Mouse (Mus musculus) midbrain, embryonic 13.5 days (tissue): ENCODE data around the gene Cnnm2. TPM values are rescaled to one million over a fixed set of nuclear protein-coding genes. Genes with fewer than 3 reads are reported as not detected.

ENCODE experiments used
- ATAC-seq: fragments of 200-750 bp; cut with Nextera tagmentation; 2 replicates; pipeline ENCODE4 v1.8.0; 2017; ENCODE audit warnings: mild to moderate bottlenecking, moderate TSS enrichment, moderate library complexity
- H3K27ac ChIP-seq: fragments of 300-500 bp; sonication (generic); 2 replicates; pipeline ENCODE4 v1.5.1; 2015; ENCODE audit warnings: inconsistent platforms, mild to moderate bottlenecking, moderate library complexity
- H3K27me3 ChIP-seq: fragments of 300-500 bp; sonication (generic); 2 replicates; pipeline ENCODE4 v1.6.1; 2015; ENCODE audit warnings: mild to moderate bottlenecking, inconsistent platforms
- H3K36me3 ChIP-seq: fragments of 300-500 bp; sonication (generic); 2 replicates; pipeline ENCODE4 v1.6.1; 2015; ENCODE audit warnings: mild to moderate bottlenecking, inconsistent platforms
- H3K4me1 ChIP-seq: fragments of 300-500 bp; sonication (generic); replicated peaks from 2 replicates; pipeline ENCODE4 v1.6.1; 2015; ENCODE audit warnings: inconsistent platforms
- H3K4me2 ChIP-seq: fragments of 300-500 bp; sonication (generic); replicated peaks from 2 replicates; pipeline ENCODE4 v1.6.1; 2015; ENCODE audit warnings: moderate library complexity, mild to moderate bottlenecking, inconsistent platforms
- H3K4me3 ChIP-seq: fragments of 300-500 bp; sonication (generic); replicated peaks from 2 replicates; pipeline ENCODE4 v1.5.1; 2015; ENCODE audit warnings: mild to moderate bottlenecking, inconsistent platforms
- H3K9ac ChIP-seq: fragments of 300-500 bp; sonication (generic); replicated peaks from 2 replicates; pipeline ENCODE4 v1.6.1; 2015; ENCODE audit warnings: mild to moderate bottlenecking, inconsistent platforms
- H3K9me3 ChIP-seq: fragments of 300-500 bp; sonication (generic); 2 replicates; pipeline ENCODE4 v1.6.1; 2016; ENCODE audit warnings: mild to moderate bottlenecking, inconsistent platforms
- WGBS: fragments of 180-500 bp; shearing (Covaris S2); methylation state at CpG from one replicate; pipeline ENCODE4 v1.1.7; 2015; 5-methylcytosine and 5-hydroxymethylcytosine counted together
- polyA plus RNA-seq: library from polyadenylated mRNA; unstranded; fragments of >200 nt; fragmentation: Nextera tagmentation; extraction: Ambion mirVana; gene quantifications from 2 replicates; pipeline ENCODE4 v1.2.1, GENCODE M21; 2015

The Cnnm2 gene
- polyA plus RNA-seq, 1 experiment from 2014 or later, result 7.5 TPM

DNA sequence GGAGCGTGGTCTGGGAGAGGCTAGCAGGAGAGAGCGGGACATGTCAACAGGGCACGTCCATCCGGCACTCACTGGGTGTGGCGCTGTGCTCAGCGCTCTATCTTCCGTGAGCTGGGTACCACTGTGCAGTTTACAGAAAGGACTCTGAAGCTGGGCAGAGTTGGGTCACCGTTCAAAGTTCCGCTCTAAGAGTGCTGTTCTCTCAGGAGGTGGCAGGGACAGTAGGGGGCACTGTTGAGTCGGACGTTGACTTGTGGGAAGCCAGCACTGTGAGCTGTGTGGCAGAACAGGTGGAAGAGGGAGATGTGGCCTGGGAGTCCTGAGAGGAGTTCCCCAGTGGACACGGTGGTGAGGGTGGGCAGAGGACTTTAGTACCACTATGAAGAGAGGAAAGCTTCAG, 114.4 kb downstream of the Cnnm2 start:
- no peaks in the 10 kb centered on the region for H3K4me1 ChIP-seq
- no peaks in the 10 kb centered on the region for H3K9me3 ChIP-seq
- H3K4me2 ChIP-seq, result no peak overlapping the region
- no peak overlapping the region for H3K9ac ChIP-seq
- H3K27me3 ChIP-seq, result no peaks in the 10 kb centered on the region
- H3K4me3 ChIP-seq, result no peak overlapping the region
- peaks cover 15% of the 10 kb centered on the region; the same call in 1 of the 2 replicates for H3K36me3 ChIP-seq
- 38% methylated on average over 12 of the region's 12 CpGs for WGBS
- peak; percentile 60 for ATAC-seq
- no peak overlapping the region for H3K27ac ChIP-seq

DNA sequence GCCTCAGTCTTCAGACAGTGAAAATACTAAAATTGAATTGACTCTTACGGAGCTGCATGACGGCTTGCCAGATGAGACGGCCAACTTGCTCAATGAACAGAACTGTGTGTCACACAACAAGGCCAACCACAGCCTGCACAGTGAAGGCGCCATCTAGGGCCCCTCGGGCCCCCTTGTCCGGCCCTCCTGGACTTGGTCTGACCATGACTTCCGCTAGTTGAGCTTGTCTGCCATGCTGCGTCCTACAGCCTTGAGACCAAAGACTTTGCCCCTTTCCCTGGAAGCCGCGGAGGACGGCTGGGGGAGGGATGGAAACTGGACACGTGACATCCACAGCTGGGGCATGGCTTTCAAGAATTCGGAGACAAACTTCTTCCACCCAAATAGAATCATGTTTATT, 116.5 kb downstream of the Cnnm2 start:
- H3K27me3 ChIP-seq, result no peaks in the 10 kb centered on the region
- no peak overlapping the region for H3K4me2 ChIP-seq
- no peak for ATAC-seq
- H3K4me3 ChIP-seq, result no peak overlapping the region
- H3K36me3 ChIP-seq, result peaks cover 32% of the 10 kb centered on the region
- 86% methylated on average over 13 of the region's 13 CpGs for WGBS
- H3K27ac ChIP-seq, result no peak overlapping the region
- H3K4me1 ChIP-seq, result no peaks in the 10 kb centered on the region
- H3K9ac ChIP-seq, result no peak overlapping the region
- no peaks in the 10 kb centered on the region for H3K9me3 ChIP-seq

DNA sequence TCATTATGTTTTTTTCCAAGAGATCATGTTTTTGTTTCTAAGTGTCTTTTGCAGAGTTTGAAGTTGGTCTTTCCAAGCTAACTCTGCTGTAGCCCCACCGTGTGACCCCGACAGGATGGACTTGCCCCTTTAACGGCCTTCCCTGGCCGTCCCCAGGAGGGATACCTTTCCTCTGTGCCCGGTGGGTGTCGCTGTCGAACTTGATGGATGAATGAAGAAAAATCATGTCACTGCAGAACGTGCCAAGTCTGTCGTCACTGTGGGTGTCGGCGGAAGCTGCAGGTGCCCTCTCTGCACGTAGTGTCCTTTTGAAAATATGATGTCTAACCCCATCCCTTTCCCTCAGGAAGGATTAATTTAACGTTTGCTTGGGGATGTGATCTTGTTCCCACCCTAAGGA, 117.0 kb downstream of the Cnnm2 start:
- WGBS, result 59% methylated on average over 13 of the region's 13 CpGs
- no peaks in the 10 kb centered on the region for H3K9me3 ChIP-seq
- peaks cover 34% of the 10 kb centered on the region for H3K36me3 ChIP-seq
- H3K4me2 ChIP-seq, result no peak overlapping the region
- no peaks in the 10 kb centered on the region for H3K27me3 ChIP-seq
- no peak overlapping the region for H3K4me3 ChIP-seq
- no peak for ATAC-seq
- no peak overlapping the region for H3K27ac ChIP-seq
- no peaks in the 10 kb centered on the region for H3K4me1 ChIP-seq
- no peak overlapping the region for H3K9ac ChIP-seq

DNA sequence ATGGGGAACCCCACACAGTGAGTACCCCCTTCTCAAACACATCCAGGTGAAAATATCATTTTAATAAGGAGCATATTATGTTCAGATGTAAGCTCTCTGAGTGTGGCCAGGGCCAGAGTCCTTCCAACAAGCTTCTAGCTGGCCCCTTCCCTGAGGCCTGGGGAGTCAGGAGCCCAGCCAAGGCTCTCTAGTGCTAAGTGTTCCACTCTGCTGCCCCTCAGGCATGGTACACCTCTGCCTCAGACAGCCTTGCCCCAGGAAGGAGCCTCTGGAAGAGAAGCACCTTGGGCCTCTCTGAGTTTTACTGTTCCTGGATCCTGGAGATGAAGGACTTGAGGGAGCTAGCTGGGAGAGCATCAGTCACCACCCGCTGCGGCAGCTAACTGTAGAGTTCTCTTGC, 118.5 kb downstream of the Cnnm2 start:
- Histone ChIP-seq H3K36me3 (peaks cover 50% of the 10 kb centered on the region), H3K4me1 (no peaks in the 10 kb centered on the region)

DNA sequence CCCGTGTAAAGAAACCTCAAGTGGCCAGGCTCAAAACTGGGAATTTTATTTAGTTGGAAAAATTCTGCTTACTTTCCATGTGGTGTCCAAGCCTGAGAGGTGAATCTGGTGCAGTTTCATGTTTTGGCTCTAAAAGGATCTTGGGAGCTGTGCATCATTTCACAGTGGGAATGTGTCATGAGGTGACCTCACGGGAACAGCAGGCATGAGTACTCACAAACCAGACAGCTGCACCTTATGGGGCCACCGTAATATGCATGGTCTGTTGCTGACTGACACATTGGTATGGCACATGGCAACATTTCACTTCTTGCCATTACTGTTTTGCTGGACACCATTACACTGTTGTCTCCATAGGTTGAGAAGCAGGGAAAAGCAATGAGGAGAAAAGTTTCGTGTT, 124.0 kb downstream of the Cnnm2 start:
- WGBS, result 95% methylated on average over 4 of the region's 4 CpGs
- Histone ChIP-seq H3K4me1 (no peaks in the 10 kb centered on the region), H3K27ac (no peak overlapping the region), H3K9ac (no peak overlapping the region), H3K36me3 (peaks cover 78% of the 10 kb centered on the region), H3K9me3 (no peaks in the 10 kb centered on the region), H3K27me3 (no peaks in the 10 kb centered on the region), H3K4me2 (no peak overlapping the region), H3K4me3 (no peak overlapping the region)
- ATAC-seq, result no peak

More for the DNA sequence above, 118.5 kb downstream of the Cnnm2 start:
- H3K27ac ChIP-seq, result no peak overlapping the region
- H3K9ac ChIP-seq, result no peak overlapping the region
- no peaks in the 10 kb centered on the region for H3K9me3 ChIP-seq
- WGBS, result 92% methylated on average over 2 of the region's 2 CpGs
- H3K4me3 ChIP-seq, result no peak overlapping the region
- no peaks in the 10 kb centered on the region for H3K27me3 ChIP-seq
- ATAC-seq, result no peak
- H3K4me2 ChIP-seq, result no peak overlapping the region

DNA sequence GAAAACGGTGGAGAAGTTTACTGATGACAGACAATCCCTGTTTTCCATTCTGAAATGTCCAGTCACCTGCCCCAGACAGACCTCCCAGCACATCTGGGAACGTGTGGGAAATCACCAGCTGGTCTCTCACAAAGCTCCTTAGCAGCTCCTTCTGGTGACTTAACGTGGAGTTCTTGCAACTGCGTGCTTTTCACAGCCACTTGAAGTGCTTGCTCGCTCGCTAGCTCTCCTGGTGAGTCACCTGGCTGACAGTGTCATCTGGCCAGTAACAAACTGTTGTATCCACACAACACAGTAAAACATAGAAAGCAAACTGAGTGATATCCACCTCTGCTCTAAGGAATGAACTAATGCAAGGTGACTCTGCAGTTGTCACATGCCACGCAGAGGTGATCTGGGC, 125.4 kb downstream of the Cnnm2 start:
- 83% methylated on average over 7 of the region's 7 CpGs for WGBS
- no peaks in the 10 kb centered on the region for H3K9me3 ChIP-seq
- no peak for ATAC-seq
- H3K36me3 ChIP-seq, result peaks cover 86% of the 10 kb centered on the region
- no peaks in the 10 kb centered on the region for H3K27me3 ChIP-seq
- H3K4me3 ChIP-seq, result no peak overlapping the region
- no peak overlapping the region for H3K27ac ChIP-seq
- no peak overlapping the region for H3K4me2 ChIP-seq
- H3K4me1 ChIP-seq, result no peaks in the 10 kb centered on the region
- H3K9ac ChIP-seq, result no peak overlapping the region

DNA sequence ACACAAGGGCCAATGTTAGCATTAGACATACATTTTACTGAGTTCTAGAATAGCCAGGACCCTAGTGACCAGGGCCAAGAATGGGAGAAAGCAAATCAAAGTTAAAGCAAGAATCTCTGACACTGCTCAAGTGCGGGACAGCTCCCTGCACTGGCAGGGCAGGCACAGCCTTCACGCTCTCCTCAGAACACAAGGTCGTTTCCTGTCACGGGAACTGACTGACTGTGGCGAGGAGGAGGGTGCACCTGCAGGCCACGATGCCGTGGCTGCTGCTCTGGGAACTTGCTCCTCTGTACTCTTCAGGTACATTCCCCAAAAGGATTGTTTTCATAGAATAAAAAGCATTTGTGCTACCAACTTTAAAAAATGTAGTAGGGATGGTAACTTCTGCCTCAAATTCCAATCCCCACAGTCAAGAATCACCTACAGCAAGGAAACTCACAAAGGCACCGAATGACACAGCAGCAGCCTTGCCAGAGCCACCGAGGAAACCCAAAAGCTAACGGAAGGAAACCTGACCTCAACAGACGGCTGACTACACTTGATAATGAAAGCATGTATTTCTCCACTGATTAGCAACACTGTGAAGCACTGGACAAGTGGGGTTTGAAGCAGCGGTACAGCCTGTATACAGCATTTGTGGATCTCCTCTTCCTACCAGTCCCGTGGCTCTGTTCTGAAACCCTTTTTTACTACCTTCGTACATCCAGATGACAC, 126.6 kb downstream of the Cnnm2 start:
- no peaks in the 10 kb centered on the region for H3K9me3 ChIP-seq
- H3K4me3 ChIP-seq, result no peak overlapping the region
- H3K36me3 ChIP-seq, result peaks cover 82% of the 10 kb centered on the region
- no peak overlapping the region for H3K27ac ChIP-seq
- H3K4me1 ChIP-seq, result no peaks in the 10 kb centered on the region
- H3K4me2 ChIP-seq, result no peak overlapping the region
- ATAC-seq, result no peak
- H3K9ac ChIP-seq, result no peak overlapping the region
- 89% methylated on average over 14 of the region's 14 CpGs for WGBS
- no peaks in the 10 kb centered on the region for H3K27me3 ChIP-seq

DNA sequence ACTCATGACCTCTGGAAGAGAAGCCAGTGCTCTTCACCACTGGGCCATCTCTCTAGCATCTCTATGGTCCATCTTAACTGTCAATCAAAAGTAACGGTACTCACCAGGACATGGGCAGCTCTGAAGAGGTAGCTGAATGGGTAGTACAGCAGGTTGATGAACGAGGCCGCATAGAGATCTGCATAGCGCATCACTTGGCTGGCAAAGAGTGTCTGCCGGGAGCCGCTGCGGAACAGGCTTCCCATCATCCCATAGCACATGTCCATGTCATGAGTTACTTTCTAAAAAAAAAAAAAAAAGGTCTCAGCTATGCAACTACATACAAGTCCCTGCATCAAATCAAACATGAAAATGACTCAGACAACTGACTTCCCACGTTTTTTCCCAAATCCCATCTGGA, 128.3 kb downstream of the Cnnm2 start:
- Histone ChIP-seq H3K4me2 (no peak overlapping the region), H3K36me3 (peaks cover 73% of the 10 kb centered on the region), H3K27me3 (no peaks in the 10 kb centered on the region), H3K9me3 (no peaks in the 10 kb centered on the region), H3K9ac (no peak overlapping the region), H3K4me1 (no peaks in the 10 kb centered on the region), H3K27ac (no peak overlapping the region), H3K4me3 (no peak overlapping the region)
- no peak for ATAC-seq
- WGBS, result 92% methylated on average over 8 of the region's 8 CpGs

DNA sequence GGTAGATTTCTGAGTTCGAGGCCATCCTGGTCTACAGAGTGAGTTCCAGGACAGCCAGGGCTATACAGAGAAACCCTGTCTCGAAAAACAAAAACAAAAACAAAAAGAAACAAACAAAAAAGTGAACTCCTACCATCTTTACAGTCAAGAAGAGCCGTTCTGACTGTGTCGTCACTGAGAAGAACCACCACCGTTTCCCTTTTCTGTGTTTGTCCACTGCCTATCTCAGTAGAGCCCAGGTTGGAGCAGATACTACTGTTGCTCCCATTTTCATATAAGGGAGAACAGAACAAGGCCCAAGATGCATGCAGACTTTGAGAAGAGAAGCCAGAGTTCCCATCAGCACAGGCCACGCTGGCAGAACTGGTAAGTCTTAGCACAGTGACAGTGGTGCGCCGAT, 129.3 kb downstream of the Cnnm2 start:
- no peak overlapping the region for H3K9ac ChIP-seq
- ATAC-seq, result no peak
- 94% methylated on average over 8 of the region's 8 CpGs for WGBS

DNA sequence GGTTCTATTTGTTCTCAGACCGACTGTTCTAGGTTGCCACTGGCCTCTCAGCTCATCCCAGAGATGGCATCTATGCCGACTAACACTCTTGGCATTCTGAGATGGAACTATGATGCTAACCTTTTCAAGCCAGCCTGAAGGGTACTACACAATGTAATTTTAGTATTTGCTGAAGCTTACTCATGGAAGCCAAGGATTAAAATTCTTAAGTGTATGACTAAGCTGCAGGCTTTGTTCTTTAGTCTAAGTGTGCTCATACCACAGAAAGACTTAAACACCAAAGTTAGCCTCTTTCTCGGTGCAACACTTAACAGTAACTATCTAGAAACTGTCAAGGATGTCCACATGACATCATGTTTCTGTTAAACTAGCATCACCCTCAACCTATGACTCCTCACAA, 131.5 kb downstream of the Cnnm2 start:
- Histone ChIP-seq H3K4me1 (no peaks in the 10 kb centered on the region), H3K4me3 (no peak overlapping the region), H3K9ac (no peak overlapping the region), H3K27ac (no peak overlapping the region), H3K27me3 (no peaks in the 10 kb centered on the region), H3K36me3 (peaks cover 72% of the 10 kb centered on the region), H3K4me2 (no peak overlapping the region), H3K9me3 (peaks cover 6% of the 10 kb centered on the region)
- 83% methylated on average over 3 of the region's 3 CpGs for WGBS
- no peak for ATAC-seq

More for the DNA sequence above, 129.3 kb downstream of the Cnnm2 start:
- no peak overlapping the region for H3K27ac ChIP-seq
- peaks cover 67% of the 10 kb centered on the region for H3K36me3 ChIP-seq
- H3K9me3 ChIP-seq, result no peaks in the 10 kb centered on the region
- no peak overlapping the region for H3K4me2 ChIP-seq
- no peaks in the 10 kb centered on the region for H3K4me1 ChIP-seq
- no peak overlapping the region for H3K4me3 ChIP-seq
- H3K27me3 ChIP-seq, result no peaks in the 10 kb centered on the region

DNA sequence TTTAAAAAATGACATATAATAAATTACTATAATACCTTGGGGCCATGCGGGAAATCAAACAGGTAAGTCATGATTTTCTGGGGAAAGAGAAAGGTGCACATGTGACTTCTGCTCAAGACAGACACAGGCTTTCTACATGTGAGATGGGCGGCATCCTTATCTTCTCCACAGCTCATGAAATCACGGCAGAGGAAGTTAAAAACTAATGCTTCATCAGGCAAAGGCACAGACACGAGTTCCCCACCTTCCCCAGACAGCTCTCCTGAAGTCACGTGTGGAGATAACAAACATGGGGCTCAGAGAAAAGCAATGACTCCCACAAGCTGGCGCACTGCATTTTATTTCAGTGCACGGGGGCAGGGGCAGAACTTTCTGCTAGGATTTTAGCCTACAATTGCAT, 132.1 kb downstream of the Cnnm2 start:
- H3K27me3 ChIP-seq, result no peaks in the 10 kb centered on the region
- H3K4me3 ChIP-seq, result no peak overlapping the region
- 92% methylated on average over 7 of the region's 7 CpGs for WGBS
- H3K4me2 ChIP-seq, result no peak overlapping the region
- peaks cover 6% of the 10 kb centered on the region for H3K9me3 ChIP-seq
- no peak for ATAC-seq
- H3K4me1 ChIP-seq, result no peaks in the 10 kb centered on the region
- H3K27ac ChIP-seq, result no peak overlapping the region
- H3K9ac ChIP-seq, result no peak overlapping the region
- H3K36me3 ChIP-seq, result peaks cover 72% of the 10 kb centered on the region

DNA sequence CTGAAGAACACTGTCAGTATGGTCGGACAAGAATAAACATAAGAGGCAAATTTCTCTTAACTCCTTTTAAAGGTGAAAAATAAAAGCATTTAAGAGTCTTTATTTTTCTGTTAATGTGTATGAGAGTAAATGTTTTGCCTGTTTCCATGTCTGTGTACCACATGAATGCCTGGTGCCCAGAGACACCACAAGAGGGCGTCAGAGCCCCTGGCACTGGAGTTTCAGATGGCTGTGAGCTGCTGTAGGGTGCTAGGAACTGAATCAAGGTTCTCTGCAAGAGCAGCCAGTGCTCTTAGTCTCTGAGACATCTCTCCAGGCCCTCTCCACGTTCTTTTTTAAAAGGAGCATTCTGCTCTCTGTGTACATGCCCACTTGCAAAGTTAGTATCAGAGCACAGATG, 135.7 kb downstream of the Cnnm2 start:
- Histone ChIP-seq H3K27me3 (no peaks in the 10 kb centered on the region), H3K9me3 (peaks cover 6% of the 10 kb centered on the region), H3K4me2 (no peak overlapping the region), H3K9ac (no peak overlapping the region), H3K4me1 (no peaks in the 10 kb centered on the region), H3K4me3 (no peak overlapping the region), H3K27ac (no peak overlapping the region), H3K36me3 (peaks cover 43% of the 10 kb centered on the region)
- 84% methylated on average over 3 of the region's 3 CpGs for WGBS
- ATAC-seq, result no peak

DNA sequence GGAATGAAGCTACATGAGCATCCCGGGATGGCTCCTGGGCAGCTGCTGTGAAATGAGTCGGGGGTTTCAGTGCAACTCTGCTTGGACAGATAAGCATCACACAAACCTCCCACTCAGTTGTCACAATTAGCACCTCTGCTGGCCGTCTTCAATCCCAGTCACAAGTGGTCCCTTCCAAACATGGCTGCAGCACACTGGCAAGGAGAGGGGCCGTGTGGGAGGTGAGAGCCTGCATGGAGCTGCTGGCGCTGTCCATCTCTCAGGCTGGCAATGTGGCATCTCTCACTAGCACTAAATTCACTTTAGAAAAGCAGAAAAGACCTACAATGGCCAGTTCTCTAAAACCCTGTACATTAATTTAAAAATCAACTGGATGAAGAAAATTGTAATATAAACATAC, 136.8 kb downstream of the Cnnm2 start:
- H3K9me3 ChIP-seq, result peaks cover 6% of the 10 kb centered on the region
- no peak for ATAC-seq
- no peak overlapping the region for H3K27ac ChIP-seq
- WGBS, result 90% methylated on average over 5 of the region's 5 CpGs
- no peaks in the 10 kb centered on the region for H3K4me1 ChIP-seq
- no peak overlapping the region for H3K4me3 ChIP-seq
- H3K9ac ChIP-seq, result no peak overlapping the region
- no peaks in the 10 kb centered on the region for H3K27me3 ChIP-seq
- peaks cover 40% of the 10 kb centered on the region for H3K36me3 ChIP-seq
- no peak overlapping the region for H3K4me2 ChIP-seq
